Mouse (Mus musculus) forebrain, embryonic 13.5 days (tissue): ENCODE data around the gene Efcab3. TPM values are rescaled to one million over a fixed set of nuclear protein-coding genes. Genes with fewer than 3 reads are reported as not detected.

ENCODE experiments used
- ATAC-seq: fragments of 200-750 bp; cut with Nextera tagmentation; 2 replicates; pipeline ENCODE4 v1.8.0; 2017
- H3K27ac ChIP-seq: fragments of 300-500 bp; sonication (generic); 2 replicates; pipeline ENCODE4 v1.5.1; 2015; ENCODE audit warnings: inconsistent platforms, mild to moderate bottlenecking, moderate library complexity
- H3K27me3 ChIP-seq: fragments of 300-500 bp; sonication (generic); 2 replicates; pipeline ENCODE4 v1.6.1; 2015; ENCODE audit warnings: mild to moderate bottlenecking, inconsistent platforms
- H3K36me3 ChIP-seq: fragments of 300-500 bp; sonication (generic); 2 replicates; pipeline ENCODE4 v1.6.1; 2015; ENCODE audit warnings: mild to moderate bottlenecking, inconsistent platforms; ENCODE audit not compliant: poor library complexity, severe bottlenecking
- H3K4me1 ChIP-seq: fragments of 300-500 bp; sonication (generic); 2 replicates; pipeline ENCODE4 v1.6.1; 2015; ENCODE audit warnings: inconsistent platforms
- H3K4me2 ChIP-seq: fragments of 300-500 bp; sonication (generic); 2 replicates; pipeline ENCODE4 v1.6.1; 2015; ENCODE audit warnings: inconsistent platforms, mild to moderate bottlenecking, moderate library complexity
- H3K4me3 ChIP-seq: fragments of 300-500 bp; sonication (generic); 2 replicates; pipeline ENCODE4 v1.5.1; 2015; ENCODE audit warnings: mild to moderate bottlenecking, inconsistent platforms
- H3K9ac ChIP-seq: fragments of 300-500 bp; sonication (generic); 2 replicates; pipeline ENCODE4 v1.6.1; 2015; ENCODE audit warnings: mild to moderate bottlenecking, inconsistent platforms
- H3K9me3 ChIP-seq: fragments of 300-500 bp; sonication (generic); replicated peaks from 2 replicates; pipeline ENCODE4 v1.6.1; 2016; ENCODE audit warnings: inconsistent platforms
- WGBS: fragments of 180-500 bp; shearing (Covaris S2); methylation state at CpG from one replicate; pipeline ENCODE4 v1.1.7; 2015; 5-methylcytosine and 5-hydroxymethylcytosine counted together
- polyA plus RNA-seq: library from polyadenylated mRNA; unstranded; fragments of >200 nt; fragmentation: Nextera tagmentation; extraction: Ambion mirVana; gene quantifications from 2 replicates; pipeline ENCODE4 v1.2.1, GENCODE M21; 2015

The Efcab3 gene
- polyA plus RNA-seq, 1 experiment from 2014 or later: not detected

DNA sequence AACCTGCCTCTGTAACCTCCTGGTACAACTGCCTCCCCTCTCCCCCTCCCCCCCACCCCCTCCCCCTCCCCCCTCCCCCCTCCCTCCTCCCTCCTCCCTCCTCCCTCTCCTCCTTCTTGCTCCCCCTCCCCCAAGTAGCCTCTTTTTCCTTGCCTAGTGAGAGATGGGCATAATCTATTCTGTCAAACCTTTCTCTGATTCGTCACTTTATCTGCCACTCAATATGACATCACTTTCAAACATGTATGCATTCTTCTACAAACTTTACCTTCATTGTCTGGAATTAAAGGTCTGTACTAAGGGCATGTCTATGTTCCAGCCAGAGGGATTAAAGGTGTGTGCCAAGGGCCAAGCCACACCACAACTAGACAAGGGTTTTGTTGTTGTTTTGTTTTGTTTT lies 86.4 kb downstream of the Efcab3 start:
- 94% methylated on average over 1 of the region's 1 CpGs for WGBS
- Histone ChIP-seq H3K4me1 (peaks cover 9% of the 10 kb centered on the region), H3K27me3 (no peaks in the 10 kb centered on the region), H3K9me3 (no peaks in the 10 kb centered on the region), H3K4me3 (no peak overlapping the region), H3K4me2 (no peak overlapping the region), H3K9ac (no peak overlapping the region), H3K27ac (no peak overlapping the region), H3K36me3 (no peaks in the 10 kb centered on the region)
- ATAC-seq: no peak

DNA sequence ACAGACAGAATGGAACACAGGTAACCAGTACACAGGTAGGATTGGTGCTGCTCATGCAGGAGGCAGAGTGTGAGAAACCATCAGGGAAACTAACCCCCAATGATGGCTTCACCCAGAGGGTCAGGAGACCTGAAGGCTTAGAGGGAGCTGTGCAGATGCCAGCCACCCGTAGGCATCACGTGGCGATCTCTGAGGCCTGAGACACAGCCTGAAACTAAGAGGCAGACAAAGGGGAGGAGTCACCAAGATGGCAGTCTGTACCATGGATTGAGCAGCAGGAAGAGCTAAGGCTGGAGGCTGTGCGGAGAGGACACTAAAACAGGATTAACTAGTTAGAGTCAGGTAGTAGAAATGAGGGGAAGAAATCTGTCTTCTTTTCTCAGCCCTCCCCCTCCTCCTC lies 87.3 kb downstream of the Efcab3 start:
- Histone ChIP-seq H3K4me2 (no peak overlapping the region), H3K4me3 (no peak overlapping the region), H3K27ac (no peak overlapping the region), H3K27me3 (no peaks in the 10 kb centered on the region), H3K9ac (no peak overlapping the region), H3K4me1 (peaks cover 9% of the 10 kb centered on the region), H3K9me3 (no peaks in the 10 kb centered on the region), H3K36me3 (no peaks in the 10 kb centered on the region)
- no peak for ATAC-seq
- WGBS: 80% methylated on average over 4 of the region's 4 CpGs

- Histone ChIP-seq H3K4me3 (no peak overlapping the region; the same call in 1 of the 2 replicates), H3K9ac (no peak overlapping the region; the same call in 1 of the 2 replicates), H3K36me3 (no peaks in the 10 kb centered on the region), H3K4me1 (peaks cover 9% of the 10 kb centered on the region), H3K27ac (no peak overlapping the region), H3K27me3 (no peaks in the 10 kb centered on the region; the same call in 1 of the 2 replicates), H3K4me2 (peak overlapping the region; percentile 34), H3K9me3 (no peaks in the 10 kb centered on the region)
- 22% methylated on average over 18 of the region's 19 CpGs for WGBS
- ATAC-seq: no peak
These were observed 88.0 kb downstream of the Efcab3 start for GRCm38 (mm10) chr11:105151226-105152016.

GRCm38 (mm10) chr11:105152017-105152300 lies 88.6 kb downstream of the Efcab3 start:
- 100% methylated on average over 2 of the region's 4 CpGs for WGBS
- Histone ChIP-seq H3K4me1 (peaks cover 9% of the 10 kb centered on the region), H3K36me3 (no peaks in the 10 kb centered on the region), H3K4me3 (no peak overlapping the region), H3K27ac (no peak overlapping the region), H3K9ac (no peak overlapping the region), H3K4me2 (peak overlapping the region; percentile 34; the same call in 1 of the 2 replicates), H3K27me3 (no peaks in the 10 kb centered on the region; the same call in 1 of the 2 replicates), H3K9me3 (no peaks in the 10 kb centered on the region)
- no peak for ATAC-seq

DNA sequence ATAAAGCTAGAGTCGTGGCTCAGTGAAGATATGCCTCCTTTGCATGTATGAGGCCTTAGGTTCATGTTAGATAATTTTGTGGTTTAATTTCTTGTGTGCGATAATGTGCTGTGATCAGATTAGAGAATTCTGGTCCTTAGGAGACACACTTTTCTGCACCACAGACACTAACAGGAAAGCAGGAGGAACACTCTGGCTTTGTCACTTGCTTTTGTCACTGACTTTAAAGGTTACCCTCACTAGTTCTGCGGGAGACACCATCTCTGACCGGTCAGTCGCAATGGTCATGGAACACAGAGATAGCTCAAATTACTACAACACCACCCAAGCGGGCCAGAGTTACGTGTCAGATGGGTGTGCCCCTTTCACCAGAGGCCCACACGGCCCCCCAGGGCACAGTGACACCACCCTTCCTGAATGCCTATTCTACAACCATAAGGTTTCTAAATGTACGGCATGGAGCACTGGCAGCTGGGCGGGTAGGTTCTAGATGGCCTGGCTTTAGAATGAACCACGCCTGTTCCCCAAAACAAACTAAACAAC lies 89.0 kb downstream of the Efcab3 start:
- 86% methylated on average over 11 of the region's 11 CpGs for WGBS
- Histone ChIP-seq H3K4me1 (peaks cover 9% of the 10 kb centered on the region), H3K9me3 (no peaks in the 10 kb centered on the region), H3K27ac (no peak overlapping the region), H3K4me2 (no peak overlapping the region), H3K4me3 (no peak overlapping the region), H3K36me3 (no peaks in the 10 kb centered on the region), H3K27me3 (no peaks in the 10 kb centered on the region; the same call in 1 of the 2 replicates), H3K9ac (no peak overlapping the region)
- no peak for ATAC-seq

DNA sequence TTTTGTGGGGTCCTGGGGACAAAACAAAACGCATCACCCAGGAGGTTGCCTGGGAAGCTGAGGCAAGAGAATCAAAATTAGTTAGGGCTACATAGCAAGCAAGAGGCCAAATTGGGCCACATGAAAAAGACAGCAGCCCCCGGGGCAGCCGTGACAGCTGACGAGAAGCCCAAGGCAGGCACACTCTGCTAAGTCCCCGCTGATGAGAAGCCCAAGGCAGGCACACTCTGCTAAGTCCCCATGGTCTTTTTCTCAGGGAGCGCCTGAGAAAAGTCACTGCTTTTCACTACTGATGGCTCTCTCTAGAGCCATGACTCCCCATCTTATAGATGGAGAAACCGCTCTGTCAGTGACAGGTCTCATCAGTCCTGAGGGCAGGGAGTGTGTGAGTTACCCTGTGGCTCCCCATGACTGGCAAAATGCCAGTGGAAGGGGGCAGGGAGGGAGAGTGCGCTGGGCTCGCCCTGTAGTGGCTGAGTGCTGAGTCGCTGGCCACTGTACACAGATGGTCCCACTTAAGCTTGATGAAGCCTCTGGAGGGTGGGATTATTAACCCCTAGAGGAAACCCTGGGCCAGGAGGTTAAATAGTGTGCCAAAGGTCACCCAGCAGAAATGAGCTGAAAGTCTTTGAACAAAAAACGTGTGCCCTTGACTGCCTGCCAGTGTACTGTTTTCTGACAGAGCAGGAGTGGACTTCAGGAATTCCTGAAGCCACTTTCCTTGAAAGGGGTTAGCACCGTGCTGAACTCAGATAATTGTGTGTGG lies 89.9 kb downstream of the Efcab3 start:
- Histone ChIP-seq H3K9me3 (no peaks in the 10 kb centered on the region), H3K27ac (no peak overlapping the region), H3K27me3 (no peaks in the 10 kb centered on the region; the same call in 1 of the 2 replicates), H3K4me1 (peaks cover 9% of the 10 kb centered on the region), H3K9ac (no peak overlapping the region), H3K4me2 (no peak overlapping the region), H3K4me3 (no peak overlapping the region), H3K36me3 (no peaks in the 10 kb centered on the region)
- no peak for ATAC-seq
- WGBS: 36% methylated on average over 12 of the region's 12 CpGs

DNA sequence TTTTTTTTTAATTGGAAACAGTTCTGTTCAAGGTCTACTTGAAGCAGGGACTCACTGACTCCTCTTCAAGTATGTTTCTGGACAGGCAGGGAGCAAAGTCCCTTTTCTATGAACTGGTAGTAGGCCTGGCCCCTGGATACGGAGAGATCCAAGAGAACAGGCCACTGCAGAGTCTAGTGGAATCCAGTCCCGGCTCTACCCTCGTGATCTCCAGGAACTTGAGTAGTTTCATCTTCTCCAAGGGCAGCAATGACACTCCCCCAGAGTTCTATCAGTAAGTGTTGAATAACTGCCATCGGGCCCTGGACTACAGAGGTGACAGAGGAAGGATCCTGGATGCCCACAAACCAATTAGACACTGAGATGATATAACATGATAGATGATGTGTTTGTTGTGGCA lies 92.5 kb downstream of the Efcab3 start:
- Histone ChIP-seq H3K4me2 (no peak overlapping the region), H3K4me3 (no peak overlapping the region), H3K36me3 (no peaks in the 10 kb centered on the region), H3K9me3 (no peaks in the 10 kb centered on the region), H3K9ac (no peak overlapping the region), H3K4me1 (peaks cover 9% of the 10 kb centered on the region), H3K27me3 (no peaks in the 10 kb centered on the region; the same call in 1 of the 2 replicates), H3K27ac (no peak overlapping the region)
- 85% methylated on average over 4 of the region's 4 CpGs for WGBS
- no peak for ATAC-seq

DNA sequence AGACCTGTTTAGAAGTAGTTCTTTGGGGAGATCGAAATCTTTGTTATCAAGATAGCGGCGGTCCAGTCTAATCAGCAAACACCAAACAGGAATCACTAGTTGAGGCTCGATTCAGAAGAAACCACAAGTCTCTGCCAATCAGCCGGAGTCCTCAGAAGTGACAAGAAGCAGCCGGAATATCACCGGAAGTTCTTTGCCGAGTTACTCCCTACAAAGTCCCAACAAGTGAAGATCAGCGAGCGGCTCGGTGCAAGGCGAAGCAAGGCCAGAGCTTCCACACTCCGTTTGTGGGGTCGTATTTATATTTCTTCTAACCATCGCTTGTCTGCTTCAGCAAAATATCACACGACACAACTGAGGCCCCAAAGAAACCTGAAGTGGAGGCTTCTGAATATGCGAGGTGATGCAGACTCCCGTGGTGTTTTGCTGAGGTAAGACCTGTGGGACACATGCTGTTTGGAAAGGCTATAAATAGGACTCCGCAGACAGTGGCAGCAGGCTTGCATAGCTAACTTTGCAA lies 93.4 kb downstream of the Efcab3 start:
- no peak overlapping the region for H3K9ac ChIP-seq
- no peak for ATAC-seq
- H3K4me2 ChIP-seq: no peak overlapping the region
- WGBS: 88% methylated on average over 19 of the region's 19 CpGs
- no peak overlapping the region for H3K27ac ChIP-seq
- H3K4me1 ChIP-seq: peaks cover 9% of the 10 kb centered on the region
- no peaks in the 10 kb centered on the region; the same call in 1 of the 2 replicates for H3K27me3 ChIP-seq
- H3K4me3 ChIP-seq: no peak overlapping the region
- H3K36me3 ChIP-seq: no peaks in the 10 kb centered on the region
- H3K9me3 ChIP-seq: no peaks in the 10 kb centered on the region

DNA sequence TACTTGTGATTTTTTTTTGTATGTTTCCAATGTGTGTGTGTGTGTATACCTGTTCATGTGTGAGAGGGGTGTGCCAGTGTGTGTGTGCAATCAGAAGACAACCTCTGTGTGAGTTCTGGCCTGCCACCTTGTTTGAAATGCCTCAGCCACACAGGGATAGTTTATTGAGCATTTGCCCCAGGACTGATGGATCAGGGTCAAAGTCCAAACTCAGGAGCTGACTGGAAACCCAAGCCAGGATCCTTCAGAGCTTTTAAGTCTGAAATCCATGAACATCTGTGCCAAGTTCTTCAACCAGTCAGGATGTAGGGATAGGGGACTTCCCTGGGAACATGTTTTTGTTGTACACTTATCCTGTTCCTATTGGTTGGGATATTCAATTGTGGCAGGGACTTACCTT lies 94.7 kb downstream of the Efcab3 start:
- Histone ChIP-seq H3K27me3 (no peaks in the 10 kb centered on the region; the same call in 1 of the 2 replicates), H3K4me2 (no peak overlapping the region), H3K9ac (no peak overlapping the region), H3K27ac (no peak overlapping the region), H3K4me1 (peaks cover 7% of the 10 kb centered on the region), H3K4me3 (no peak overlapping the region), H3K9me3 (peaks cover 8% of the 10 kb centered on the region; the same call in 1 of the 2 replicates), H3K36me3 (no peaks in the 10 kb centered on the region)
- ATAC-seq: no peak

- Histone ChIP-seq H3K9ac (no peak overlapping the region), H3K36me3 (no peaks in the 10 kb centered on the region), H3K27ac (no peak overlapping the region), H3K4me1 (no peaks in the 10 kb centered on the region), H3K4me3 (no peak overlapping the region), H3K27me3 (no peaks in the 10 kb centered on the region; the same call in 1 of the 2 replicates), H3K4me2 (no peak overlapping the region), H3K9me3 (peaks cover 12% of the 10 kb centered on the region)
- ATAC-seq: no peak
- WGBS: 58% methylated on average over 6 of the region's 6 CpGs
These were observed 96.4 kb downstream of the Efcab3 start for GRCm38 (mm10) chr11:105159673-105160360.

- Histone ChIP-seq H3K4me1 (no peaks in the 10 kb centered on the region), H3K9ac (no peak overlapping the region), H3K4me3 (no peak overlapping the region), H3K9me3 (peaks cover 21% of the 10 kb centered on the region), H3K4me2 (no peak overlapping the region), H3K36me3 (no peaks in the 10 kb centered on the region), H3K27me3 (no peaks in the 10 kb centered on the region), H3K27ac (no peak overlapping the region)
- no peak for ATAC-seq
- WGBS: 88% methylated on average over 2 of the region's 2 CpGs
These were observed 98.0 kb downstream of the Efcab3 start for GRCm38 (mm10) chr11:105161411-105161810.
